Mouse (Mus musculus): ENCODE data around the gene Lmx1b.
A peak's percentile ranks its signal among the peaks of the same experiment; 100 is the strongest.

The Lmx1b gene

GRCm38 (mm10) chr2:33631708-33632343, 8.5 kb downstream of the Lmx1b start:
- ATAC-seq (ENCODE audit: insufficient number of reproducible peaks, low FRiP score, low TSS enrichment) = no peak

GRCm38 (mm10) chr2:33631022-33631707, 9.1 kb downstream of the Lmx1b start:
- ATAC-seq (ENCODE audit: insufficient number of reproducible peaks, low FRiP score, low TSS enrichment) = no peak

- ATAC-seq (ENCODE audit: insufficient number of reproducible peaks, low FRiP score, low TSS enrichment) = no peak
These were observed 10.0 kb downstream of the Lmx1b start for GRCm38 (mm10) chr2:33630081-33631021.

GRCm38 (mm10) chr2:33629641-33630040, 10.7 kb downstream of the Lmx1b start:
- ATAC-seq (ENCODE audit: insufficient number of reproducible peaks, low FRiP score, low TSS enrichment) = no peak

- no peak for ATAC-seq (ENCODE audit: insufficient number of reproducible peaks, low FRiP score, low TSS enrichment)
These were observed 11.5 kb downstream of the Lmx1b start for GRCm38 (mm10) chr2:33628791-33629190.

- ATAC-seq (ENCODE audit: insufficient number of reproducible peaks, low FRiP score, low TSS enrichment) = no peak
These were observed 13.3 kb downstream of the Lmx1b start for GRCm38 (mm10) chr2:33627058-33627375.

- no peak for ATAC-seq (ENCODE audit: insufficient number of reproducible peaks, low FRiP score, low TSS enrichment)
These were observed 13.9 kb downstream of the Lmx1b start for GRCm38 (mm10) chr2:33626262-33627057.

GRCm38 (mm10) chr2:33617670-33618069, 22.6 kb downstream of the Lmx1b start:
- no peak for ATAC-seq (ENCODE audit: insufficient number of reproducible peaks, low FRiP score, low TSS enrichment)

- peak; percentile 67 for ATAC-seq (ENCODE audit: insufficient number of reproducible peaks, low FRiP score, low TSS enrichment)
These were observed 23.9 kb downstream of the Lmx1b start for GRCm38 (mm10) chr2:33616411-33616843.

- ATAC-seq (ENCODE audit: insufficient number of reproducible peaks, low FRiP score, low TSS enrichment) = peak; percentile 31; the same call in 1 of the 2 replicates
These were observed 24.4 kb downstream of the Lmx1b start for GRCm38 (mm10) chr2:33615843-33616344.

GRCm38 (mm10) chr2:33605487-33606256, 34.6 kb downstream of the Lmx1b start:
- no peak for ATAC-seq (ENCODE audit: insufficient number of reproducible peaks, low FRiP score, low TSS enrichment)

GRCm38 (mm10) chr2:33604846-33605486, 35.3 kb downstream of the Lmx1b start:
- ATAC-seq (ENCODE audit: insufficient number of reproducible peaks, low FRiP score, low TSS enrichment) = no peak

GRCm38 (mm10) chr2:33600520-33600919, 39.8 kb downstream of the Lmx1b start:
- ATAC-seq (ENCODE audit: insufficient number of reproducible peaks, low FRiP score, low TSS enrichment) = no peak

- ATAC-seq (ENCODE audit: insufficient number of reproducible peaks, low FRiP score, low TSS enrichment) = no peak
These were observed 42.9 kb downstream of the Lmx1b start for GRCm38 (mm10) chr2:33597384-33597783.

GRCm38 (mm10) chr2:33595085-33595423, 45.3 kb downstream of the Lmx1b start:
- no peak for ATAC-seq (ENCODE audit: insufficient number of reproducible peaks, low FRiP score, low TSS enrichment)

- no peak for ATAC-seq (ENCODE audit: insufficient number of reproducible peaks, low FRiP score, low TSS enrichment)
These were observed 45.9 kb downstream of the Lmx1b start for GRCm38 (mm10) chr2:33594181-33595084.

GRCm38 (mm10) chr2:33592931-33593555, 47.3 kb downstream of the Lmx1b start:
- ATAC-seq (ENCODE audit: insufficient number of reproducible peaks, low FRiP score, low TSS enrichment) = no peak

GRCm38 (mm10) chr2:33589280-33589679, 51.0 kb downstream of the Lmx1b start:
- no peak for ATAC-seq (ENCODE audit: insufficient number of reproducible peaks, low FRiP score, low TSS enrichment)

Data from cerebellum, adult (tissue).